Mouse (Mus musculus) large intestine, adult 2 months (tissue): ENCODE results near the gene Gm49405. TPM values are rescaled to one million over a fixed set of nuclear protein-coding genes. Genes with fewer than 3 reads are reported as not detected.

ENCODE experiments used
- DNase-seq: peaks from one replicate; pipeline ENCODE4 v3.0.0-alpha.2; 2012; ENCODE audit warnings: low read depth, low spot score
- WGBS: fragments of 180-500 bp; shearing (Covaris S2); methylation state at CpG from one replicate; pipeline ENCODE4 v1.1.7; 2018; 5-methylcytosine and 5-hydroxymethylcytosine counted together
- polyA plus RNA-seq: library from polyadenylated mRNA; depleted of rRNA; stranded (reverse); fragments of >200 nt; gene quantifications from 2 replicates; pipeline ENCODE4 v1.2.3, GENCODE M21; 2012

The Gm49405 gene
- polyA plus RNA-seq, 1 experiment = 1.0 TPM

DNA sequence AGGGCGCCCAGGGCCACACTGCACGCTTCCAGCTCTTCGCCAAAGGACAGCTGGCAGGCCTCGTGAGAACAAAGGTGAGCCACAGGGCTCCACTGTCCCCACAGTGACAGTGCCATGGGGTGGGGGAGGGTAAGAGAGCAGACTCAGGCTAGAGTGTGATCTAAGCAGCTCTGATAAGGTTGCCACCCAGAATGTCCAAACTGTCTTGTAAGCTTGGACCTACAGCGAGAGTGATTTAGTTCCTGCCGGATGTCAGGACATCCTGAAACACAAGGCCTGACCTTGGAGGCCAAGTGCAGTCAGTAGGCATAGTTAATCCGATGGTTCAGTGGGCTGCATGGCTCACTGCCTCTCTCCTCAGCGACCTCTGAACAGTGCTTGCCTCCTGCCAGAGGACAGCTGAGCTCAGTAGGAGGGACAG is 15.2 kb upstream of the Gm49405 start:
- DNase-seq = no peak
- WGBS = 59% methylated on average over 8 of the region's 8 CpGs

DNA sequence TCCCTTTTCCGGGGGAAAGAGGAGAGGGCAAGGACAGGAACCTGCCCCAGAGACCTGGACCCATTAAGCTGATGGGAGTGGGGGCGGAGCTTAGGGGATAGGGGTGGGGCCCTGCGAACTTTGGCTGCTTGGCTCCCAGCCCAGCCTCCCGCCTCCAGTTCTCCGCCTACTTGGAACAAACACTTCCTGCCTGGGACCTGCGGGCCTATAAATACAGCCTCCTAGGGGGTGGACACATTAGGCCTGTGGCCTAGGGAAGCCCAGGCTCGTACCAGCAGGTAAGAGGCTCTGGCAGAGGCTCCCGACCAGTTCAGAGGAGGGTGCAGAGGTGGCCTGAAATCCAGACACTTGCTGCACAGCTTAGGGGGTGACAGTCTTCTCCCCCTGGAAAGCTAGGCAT is 14.1 kb upstream of the Gm49405 start, which contains the start of gene Acy3:
TSS of gene Acy3 (plus strand) at position 237 of the 400 bp plus-strand sequence.
- peak; percentile 73 for DNase-seq
- WGBS = 3% methylated on average over 8 of the region's 8 CpGs

DNA sequence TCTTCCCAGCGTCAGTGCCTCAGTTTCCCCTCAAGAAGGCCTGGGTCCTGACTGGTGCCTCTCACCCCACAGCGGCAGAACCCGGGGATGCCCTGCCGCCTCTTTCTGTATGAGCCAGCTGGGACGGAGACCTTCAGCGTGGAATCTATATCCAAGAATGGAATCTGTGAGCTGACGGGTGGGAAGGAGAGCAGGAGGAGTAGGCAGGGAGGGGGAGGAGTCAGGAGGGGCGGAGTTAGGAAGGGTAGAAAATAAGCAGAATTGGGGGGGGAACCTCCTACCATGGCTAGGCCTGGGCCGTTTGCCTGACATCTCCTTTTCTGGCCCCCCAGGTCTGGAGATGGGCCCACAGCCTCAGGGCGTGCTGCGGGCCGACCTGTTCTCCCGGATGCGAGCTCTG is 12.4 kb upstream of the Gm49405 start:
- 91% methylated on average over 14 of the region's 14 CpGs for WGBS

DNA sequence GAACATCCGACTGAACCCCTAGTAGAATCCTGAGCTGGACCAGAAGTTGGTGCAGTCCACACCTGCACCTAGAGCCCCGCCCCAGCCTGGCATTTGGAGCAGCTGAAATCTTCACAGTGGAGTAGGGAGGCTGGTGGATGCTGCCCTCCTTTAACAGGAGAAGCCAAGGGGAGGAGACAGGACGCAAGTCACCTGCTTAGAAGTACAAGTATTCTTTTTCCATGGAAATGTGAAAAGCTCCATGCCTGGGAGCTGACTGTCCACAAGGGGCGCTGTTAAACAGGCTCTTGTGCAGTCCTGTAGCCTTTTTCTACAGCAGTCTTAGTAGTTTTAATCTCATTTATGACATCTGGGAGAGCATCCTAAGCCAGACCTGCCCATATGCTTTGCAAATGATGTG is 11.7 kb upstream of the Gm49405 start:
- DNase-seq = no peak
- WGBS = 88% methylated on average over 4 of the region's 4 CpGs

More for the DNA sequence above, 12.4 kb upstream of the Gm49405 start:
- DNase-seq = no peak

DNA sequence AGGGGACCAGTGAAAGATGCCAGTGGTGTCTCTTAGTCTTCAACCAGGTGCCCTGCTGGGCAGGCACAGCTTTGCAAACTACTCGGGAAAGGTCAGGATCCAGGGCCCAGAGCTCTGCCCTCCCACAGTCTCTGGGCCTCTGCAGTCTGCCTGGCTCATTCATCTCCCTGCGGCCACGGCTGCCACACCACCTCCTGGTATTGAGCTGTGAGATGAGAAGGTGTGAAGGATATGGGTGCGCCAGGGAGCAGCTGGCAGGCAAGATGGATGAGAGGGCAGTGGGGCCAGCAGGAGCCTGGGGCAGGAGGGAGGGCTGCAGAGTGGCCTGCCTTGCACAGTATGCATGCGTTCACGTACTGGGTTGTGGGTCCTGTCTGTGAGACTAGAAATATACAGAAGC is 9.6 kb upstream of the Gm49405 start:
- WGBS = 67% methylated on average over 6 of the region's 6 CpGs
- DNase-seq = no peak

DNA sequence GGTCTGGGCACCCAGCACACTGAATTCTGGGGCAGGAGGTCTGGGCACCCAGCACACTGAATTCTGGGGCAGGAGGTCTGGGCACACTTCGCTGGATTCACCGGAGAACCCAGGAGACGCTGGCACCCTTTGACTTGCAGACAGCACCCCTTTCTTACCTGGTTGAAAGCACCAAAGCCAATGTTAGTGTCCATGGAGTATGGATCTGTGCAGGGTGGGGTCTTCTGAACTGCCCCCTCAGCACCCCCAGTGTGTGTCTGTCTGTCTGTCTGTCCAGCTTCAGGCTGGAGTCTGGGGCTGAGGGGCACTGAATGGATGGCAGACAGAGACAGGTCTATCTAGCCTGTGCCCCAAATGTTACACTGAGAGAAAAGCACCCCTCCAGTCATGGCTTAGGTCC is 8.9 kb upstream of the Gm49405 start:
- 96% methylated on average over 3 of the region's 3 CpGs for WGBS
- DNase-seq = no peak

DNA sequence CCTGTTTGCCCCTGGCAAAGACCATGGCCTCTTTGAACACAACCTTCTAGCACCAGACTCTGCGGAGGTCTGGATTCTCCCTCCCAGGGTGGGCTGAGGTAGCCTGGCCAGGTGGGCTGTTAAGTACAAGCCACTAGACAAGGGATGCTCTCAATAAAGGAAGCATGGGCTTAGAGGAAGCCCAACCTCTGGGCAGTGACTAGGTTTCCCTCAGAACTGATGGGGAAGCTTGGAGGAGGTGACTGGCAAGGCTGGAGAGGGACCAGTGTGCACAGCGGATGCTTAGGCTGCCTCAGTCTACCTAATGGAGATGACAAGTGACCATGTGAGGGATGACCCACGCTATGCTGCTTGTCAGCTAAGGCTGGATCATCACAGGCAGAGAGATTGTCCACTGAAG is 8.5 kb upstream of the Gm49405 start:
- 89% methylated on average over 3 of the region's 3 CpGs for WGBS
- DNase-seq = no peak

DNA sequence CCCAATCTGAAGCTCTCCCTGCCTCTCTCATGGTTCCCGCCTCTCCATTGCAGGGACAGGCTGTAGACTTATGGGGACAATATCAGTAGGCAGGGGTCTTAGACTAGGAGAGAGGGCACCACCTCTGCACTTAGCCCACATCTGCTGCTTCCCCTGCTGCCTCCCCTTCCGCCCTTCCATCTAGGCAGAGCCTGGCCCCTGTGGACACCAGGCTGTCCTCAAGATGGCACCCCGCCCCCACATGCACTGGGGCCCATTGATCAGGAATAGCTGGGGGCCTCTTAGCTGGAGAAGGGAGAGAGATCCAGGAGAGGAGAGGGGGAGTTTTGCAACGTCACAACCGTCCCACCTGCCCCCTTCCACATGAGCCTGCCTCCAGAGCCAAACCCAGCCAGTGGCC is 8.0 kb upstream of the Gm49405 start, which contains the start of gene Tbx10:
TSS of gene Tbx10 (plus strand) at position 337 of the 400 bp plus-strand sequence.
- 73% methylated on average over 5 of the region's 5 CpGs for WGBS
- DNase-seq = no peak

DNA sequence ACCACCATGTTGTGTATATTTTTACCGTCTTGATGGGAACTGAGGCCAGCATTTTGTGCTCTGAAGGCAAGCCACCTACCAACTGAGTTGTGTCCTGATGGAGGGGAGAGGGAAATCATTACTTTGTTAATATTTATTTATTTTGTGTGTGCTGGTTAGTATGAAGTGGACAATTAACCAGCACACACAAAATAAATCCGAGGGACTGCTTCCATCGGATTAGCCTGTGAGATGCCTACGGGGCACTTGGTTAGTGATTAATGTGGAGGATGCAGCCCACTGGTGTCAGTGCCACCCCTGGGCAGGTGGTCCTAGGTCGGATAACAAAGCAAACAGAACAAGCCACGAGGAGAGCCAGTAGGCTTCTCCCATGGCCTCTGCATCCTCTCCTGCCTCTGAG is 5.5 kb upstream of the Gm49405 start:
- WGBS = 52% methylated on average over 6 of the region's 6 CpGs
- DNase-seq = no peak

DNA sequence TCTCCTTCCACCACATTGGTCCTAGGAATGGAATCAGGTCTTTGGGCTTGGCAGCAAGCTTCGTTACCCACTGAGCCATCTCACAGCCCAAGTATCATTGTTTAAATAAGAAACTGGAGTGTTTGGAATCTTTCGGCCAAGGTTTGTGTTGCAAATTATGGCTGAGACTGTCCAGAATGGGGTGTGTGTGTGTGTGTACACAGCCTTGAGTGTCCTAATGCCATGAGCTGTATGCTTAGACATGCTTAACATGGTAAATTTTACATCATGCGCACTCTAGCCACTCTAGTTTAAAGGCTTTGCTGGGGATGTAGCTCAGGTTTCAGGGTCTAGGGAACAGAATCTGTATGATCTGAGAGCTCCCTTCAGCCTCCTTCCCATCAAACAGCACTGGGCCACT is 4.9 kb upstream of the Gm49405 start:
- DNase-seq = no peak
- WGBS = 76% methylated on average over 3 of the region's 3 CpGs

DNA sequence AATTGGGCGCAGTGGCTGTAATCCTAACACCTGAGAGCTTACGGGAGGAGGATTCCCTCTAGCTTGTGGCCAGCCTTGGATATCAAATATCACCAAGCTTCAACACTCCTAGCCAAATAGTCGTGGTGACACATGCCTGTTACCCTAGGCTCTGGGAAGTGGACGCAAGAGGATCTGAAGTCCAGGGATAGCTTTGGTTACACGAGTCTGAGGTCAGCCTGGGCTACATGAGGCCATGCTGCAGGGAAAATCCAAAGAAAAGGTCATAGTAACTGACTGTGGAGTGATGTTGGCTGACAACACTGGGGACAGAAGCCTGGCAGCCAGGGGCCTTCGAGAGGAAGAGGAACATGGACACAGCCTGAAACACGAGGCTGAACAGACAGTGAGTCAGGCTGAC is 4.3 kb upstream of the Gm49405 start:
- DNase-seq = no peak
- 65% methylated on average over 7 of the region's 7 CpGs for WGBS

DNA sequence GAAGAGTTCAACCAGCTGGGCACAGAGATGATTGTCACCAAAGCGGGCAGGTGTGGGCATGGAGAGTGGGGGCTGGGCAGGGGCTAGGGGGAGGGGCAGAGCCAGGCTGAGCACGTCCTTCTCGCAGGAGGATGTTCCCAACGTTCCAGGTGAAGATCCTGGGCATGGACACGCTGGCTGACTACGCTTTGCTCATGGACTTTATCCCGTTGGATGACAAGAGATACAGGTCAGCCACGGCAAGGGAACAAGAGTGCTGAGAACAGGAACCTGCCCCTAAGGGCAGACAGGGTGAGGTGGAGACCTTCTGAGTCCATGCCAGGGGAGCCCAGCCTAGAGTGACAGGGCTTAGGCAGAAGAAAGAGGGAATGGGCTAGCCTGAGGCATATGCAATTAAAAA is 3.7 kb upstream of the Gm49405 start:
- DNase-seq = no peak
- 68% methylated on average over 8 of the region's 8 CpGs for WGBS

DNA sequence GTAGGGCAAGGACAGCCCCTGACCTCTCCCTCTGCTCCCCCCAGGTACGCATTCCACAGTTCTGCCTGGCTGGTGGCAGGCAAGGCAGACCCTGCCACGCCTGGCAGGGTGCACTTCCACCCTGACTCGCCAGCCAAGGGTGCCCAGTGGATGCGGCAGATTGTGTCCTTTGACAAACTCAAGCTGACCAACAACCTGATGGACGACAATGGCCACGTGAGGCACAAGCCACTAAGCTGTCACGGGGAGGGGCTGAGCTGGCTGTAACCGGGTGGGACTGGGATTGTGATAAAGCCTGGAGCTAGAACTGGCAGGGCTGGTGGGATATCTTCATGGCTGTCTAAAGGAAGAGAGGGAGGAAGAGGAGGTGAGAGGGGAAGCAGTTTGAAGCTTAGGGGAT is 3.2 kb upstream of the Gm49405 start:
- 37% methylated on average over 8 of the region's 8 CpGs for WGBS
- DNase-seq = no peak

DNA sequence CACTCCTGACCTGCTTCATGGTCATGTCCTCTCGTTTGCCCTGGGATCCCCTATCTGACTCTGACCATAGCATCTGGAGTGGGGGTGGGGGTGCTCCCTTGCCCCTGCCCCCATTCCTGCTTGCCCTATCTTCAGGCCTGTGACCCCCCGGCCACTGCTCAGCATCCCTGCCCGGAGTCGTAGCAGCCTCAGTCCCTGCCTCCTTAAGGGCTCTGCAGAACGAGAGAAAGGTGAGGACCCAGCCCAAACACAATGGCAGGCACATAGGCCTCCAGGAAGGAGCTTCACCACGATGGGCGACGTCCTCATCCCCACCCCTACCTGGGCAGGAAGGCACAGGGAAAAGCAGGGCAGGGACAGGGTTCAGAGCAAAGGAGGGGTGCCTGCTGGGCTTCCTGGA is 2.1 kb upstream of the Gm49405 start:
- 81% methylated on average over 8 of the region's 8 CpGs for WGBS

DNA sequence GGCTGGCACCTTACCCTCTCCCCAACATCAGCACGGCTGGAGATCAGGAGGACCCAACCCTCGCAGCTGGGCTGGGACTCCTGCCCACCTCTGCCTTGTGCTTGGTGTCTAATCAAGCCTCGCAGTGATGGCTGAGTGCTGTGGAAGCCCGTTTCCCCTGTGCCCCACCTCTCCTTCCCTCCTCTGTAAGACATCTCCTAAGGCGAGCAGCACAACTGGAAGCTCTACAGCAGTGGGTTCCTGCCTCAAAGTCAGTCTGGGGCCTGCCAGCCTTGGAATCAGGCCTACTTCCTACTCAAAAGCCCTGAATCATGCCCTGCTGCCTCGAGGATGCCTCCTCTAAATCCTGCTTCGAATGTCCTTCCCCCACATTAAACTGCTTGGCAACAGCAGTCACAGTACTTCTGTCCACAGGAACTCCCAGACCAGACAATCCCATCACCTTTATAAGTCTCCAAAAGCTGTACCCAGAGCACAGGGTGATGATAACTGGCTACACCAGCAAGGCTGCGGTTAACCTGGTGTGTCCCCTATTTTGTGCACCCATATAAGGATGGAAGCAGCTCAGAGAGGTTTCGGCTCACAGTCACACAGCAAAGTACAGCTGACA is 1.2 kb upstream of the Gm49405 start:
- no peak for DNase-seq
- 80% methylated on average over 9 of the region's 9 CpGs for WGBS

More for the DNA sequence above, 2.1 kb upstream of the Gm49405 start:
- no peak for DNase-seq

DNA sequence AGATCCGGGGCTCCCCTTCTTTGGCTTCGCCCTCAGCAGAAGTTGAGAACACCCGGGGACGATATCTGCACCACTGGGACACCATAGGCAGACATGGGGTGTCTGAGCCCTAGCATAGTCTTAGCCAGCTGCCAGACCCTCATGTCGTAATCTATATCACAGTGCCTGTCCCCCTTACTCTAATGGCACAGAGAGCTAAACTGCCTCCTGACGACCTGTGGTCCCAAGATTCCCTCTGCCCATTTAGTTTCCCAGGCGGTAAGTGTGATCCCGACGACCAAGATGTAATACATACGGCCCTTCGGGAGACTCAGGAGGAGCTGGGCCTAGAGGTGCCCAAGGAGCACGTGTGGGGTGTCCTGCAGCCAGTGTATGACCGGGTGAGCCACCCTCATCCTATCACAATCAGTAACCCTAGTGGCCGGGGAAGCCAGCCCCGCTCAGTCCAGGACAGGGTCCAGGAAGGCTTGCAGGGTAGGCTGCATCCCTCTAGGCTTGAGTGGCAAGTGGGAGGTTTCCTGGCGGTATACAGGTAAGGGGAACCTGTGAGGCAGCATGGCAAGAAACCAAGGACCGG is 611 bp downstream of the Gm49405 start:
- no peak for DNase-seq
- WGBS = 18% methylated on average over 17 of the region's 17 CpGs

DNA sequence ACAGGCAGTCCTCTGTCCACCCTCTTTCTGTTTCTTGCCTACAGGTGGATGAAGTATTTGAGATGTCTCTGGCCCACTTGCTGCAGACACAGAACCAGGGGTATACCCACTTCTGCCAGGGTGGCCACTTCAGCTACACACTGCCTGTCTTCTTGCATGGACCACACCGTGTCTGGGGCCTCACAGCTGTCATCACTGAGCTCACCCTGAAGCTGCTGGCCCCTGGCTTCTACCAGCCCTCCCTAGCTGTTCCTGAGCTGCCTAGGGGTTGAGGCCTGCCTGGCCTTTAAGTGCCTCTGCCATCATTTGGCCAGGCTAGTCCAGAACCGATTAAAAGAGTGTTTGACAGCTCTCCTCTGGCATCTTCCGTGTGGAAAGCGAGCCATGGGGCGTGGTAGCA is 1.3 kb downstream of the Gm49405 start:
- WGBS = 65% methylated on average over 5 of the region's 5 CpGs
- DNase-seq = no peak

DNA sequence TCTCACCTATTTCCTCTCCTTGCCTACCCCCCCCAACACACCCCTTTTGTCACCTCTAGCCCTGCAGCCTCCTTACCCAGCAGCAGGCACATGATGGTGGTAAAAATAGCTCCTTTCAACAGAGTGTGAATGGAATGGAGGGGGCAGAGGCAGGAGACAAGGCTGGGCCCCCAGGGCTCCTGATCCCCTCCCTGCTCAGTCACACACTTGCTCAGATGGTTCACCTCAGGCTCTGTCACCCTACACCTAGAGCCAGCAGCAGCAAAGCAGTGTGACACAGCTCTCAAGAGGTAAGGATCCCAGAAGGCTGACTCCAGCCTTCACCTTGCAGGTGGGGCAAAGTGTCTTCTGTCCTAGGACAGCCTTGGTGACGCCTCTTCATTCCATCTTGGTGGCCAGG is 2.7 kb downstream of the Gm49405 start, which contains the start of gene Doc2g:
TSS of gene Doc2g (plus strand) at position 202 of the 400 bp plus-strand sequence.
- 83% methylated on average over 1 of the region's 1 CpGs for WGBS

DNA sequence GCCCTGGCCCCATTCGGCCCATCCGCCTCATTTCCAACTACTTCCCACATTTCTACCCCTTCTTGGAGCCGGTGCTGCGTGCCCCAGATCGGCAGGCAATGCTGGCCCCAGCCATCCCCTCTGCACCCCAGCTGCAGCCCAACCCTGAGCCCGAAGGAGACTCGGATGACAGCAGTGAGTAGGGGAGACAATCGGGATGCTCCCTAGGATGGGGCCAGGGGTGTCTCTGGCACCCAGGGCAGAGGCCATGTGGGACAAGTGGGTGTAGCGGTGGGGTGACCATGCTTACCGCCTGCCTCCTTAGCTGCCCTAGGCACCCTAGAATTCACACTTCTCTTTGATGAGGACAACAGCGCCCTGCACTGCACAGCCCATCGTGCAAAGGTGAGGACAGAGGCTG is 3.2 kb downstream of the Gm49405 start:
- 81% methylated on average over 12 of the region's 12 CpGs for WGBS
- no peak for DNase-seq

More for the DNA sequence above, 2.7 kb downstream of the Gm49405 start, which contains the start of gene Doc2g:
- DNase-seq = no peak

DNA sequence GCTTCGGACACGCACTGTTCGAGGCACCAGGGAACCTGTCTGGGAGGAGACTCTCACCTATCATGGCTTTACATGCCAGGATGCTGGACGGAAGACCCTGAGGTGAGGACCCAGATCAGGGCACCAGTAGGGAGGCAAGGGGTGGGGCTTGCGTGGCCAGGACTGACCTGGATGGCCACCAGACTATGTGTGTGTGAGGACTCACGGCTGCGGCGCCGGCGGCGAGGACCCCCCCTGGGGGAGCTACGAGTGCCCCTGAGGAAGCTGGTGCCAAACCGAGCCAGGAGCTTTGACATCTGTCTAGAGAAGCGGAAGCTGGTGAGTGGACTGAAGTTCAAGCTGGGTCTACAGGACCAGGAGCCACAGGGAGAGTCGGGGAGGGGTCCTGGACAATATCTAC is 3.9 kb downstream of the Gm49405 start:
- WGBS = 89% methylated on average over 15 of the region's 15 CpGs
- no peak for DNase-seq

DNA sequence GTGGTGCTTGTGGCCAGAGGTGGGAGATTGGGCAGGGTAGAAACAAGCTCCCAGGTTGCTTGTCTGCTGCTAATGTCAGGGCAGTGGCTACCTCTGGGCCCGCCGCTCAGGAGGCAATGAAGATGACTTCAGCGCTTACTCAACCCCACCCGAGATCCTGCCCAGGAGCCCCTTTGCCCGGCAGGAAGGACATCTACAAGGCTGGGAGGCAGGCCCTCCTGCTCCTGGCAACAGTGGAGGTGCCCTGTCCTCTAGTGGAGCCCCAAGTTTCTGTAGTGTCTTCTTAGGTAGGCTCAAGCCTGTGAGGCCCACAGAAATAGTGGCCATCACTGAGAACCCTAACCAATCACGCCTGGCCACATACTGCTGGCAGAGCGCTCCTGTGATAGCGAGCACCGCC is 4.7 kb downstream of the Gm49405 start:
- DNase-seq = no peak
- WGBS = 80% methylated on average over 9 of the region's 9 CpGs
